Mouse (Mus musculus) inflammation-experienced regulatory T-cells, adult 6 months (primary cell): ENCODE results near the gene Rasip1. TPM values are rescaled to one million over a fixed set of nuclear protein-coding genes. Genes with fewer than 3 reads are reported as not detected.
"Not testable (repeated sequence)": the region's sequence is repeated elsewhere in the genome, so short reads cannot be mapped to it uniquely, and the experiment has no call there.

Experiments used
- ATAC-seq: one replicate; pipeline ENCODE4 v1.8.0; 2017
- polyA plus RNA-seq, 3 experiments: library from polyadenylated mRNA; unstranded; fragments of 100-300 nt; shearing (Covaris generic); gene quantifications; one replicate each; pipeline ENCODE4 v1.2.1; 2017

Gene Rasip1
- polyA plus RNA-seq, 3 experiments from 2014 or later = 0.17 TPM; not detected in 2

- ATAC-seq = no peak
Measured at GRCm38 (mm10) chr7:45645591-45645971, 18.3 kb downstream of the Rasip1 start.

GRCm38 (mm10) chr7:45646671-45647070 lies 19.4 kb downstream of the Rasip1 start:
- no peak for ATAC-seq

GRCm38 (mm10) chr7:45649351-45649750 lies 22.1 kb downstream of the Rasip1 start:
- no peak for ATAC-seq

GRCm38 (mm10) chr7:45650484-45650883 lies 23.2 kb downstream of the Rasip1 start:
- not testable (repeated sequence) for ATAC-seq

GRCm38 (mm10) chr7:45654424-45655047 lies 27.2 kb downstream of the Rasip1 start:
- ATAC-seq = no peak

- no peak for ATAC-seq
Measured at GRCm38 (mm10) chr7:45660746-45661478, 33.6 kb downstream of the Rasip1 start.

GRCm38 (mm10) chr7:45661702-45662101 lies 34.4 kb downstream of the Rasip1 start:
- not testable (repeated sequence) for ATAC-seq

- ATAC-seq = no peak
Measured at GRCm38 (mm10) chr7:45665303-45666138, 38.2 kb downstream of the Rasip1 start.

GRCm38 (mm10) chr7:45666161-45666560 lies 38.9 kb downstream of the Rasip1 start, which contains the start of gene Fut2:
Fut2 (minus strand) TSS chr7:45666394.
- no peak for ATAC-seq

- ATAC-seq = no peak
Measured at GRCm38 (mm10) chr7:45667761-45668160, 40.5 kb downstream of the Rasip1 start.

- no peak for ATAC-seq
Measured at GRCm38 (mm10) chr7:45668921-45669320, 41.6 kb downstream of the Rasip1 start.

- ATAC-seq = no peak
Measured at GRCm38 (mm10) chr7:45677627-45678295, 50.5 kb downstream of the Rasip1 start.

- no peak for ATAC-seq
Measured at GRCm38 (mm10) chr7:45678513-45678912, 51.2 kb downstream of the Rasip1 start.

GRCm38 (mm10) chr7:45679966-45680621 lies 52.8 kb downstream of the Rasip1 start:
- no peak for ATAC-seq

- ATAC-seq = peak; percentile 18
Measured at GRCm38 (mm10) chr7:45681046-45681736, 53.9 kb downstream of the Rasip1 start.

GRCm38 (mm10) chr7:45682144-45683126 lies 55.1 kb downstream of the Rasip1 start:
- ATAC-seq = peak; percentile 86

GRCm38 (mm10) chr7:45683396-45684050 lies 56.2 kb downstream of the Rasip1 start, which contains the start of gene Ntn5:
Ntn5 (plus strand) TSS chr7:45684022.
- no peak for ATAC-seq

GRCm38 (mm10) chr7:45685811-45686210 lies 58.5 kb downstream of the Rasip1 start:
- ATAC-seq = no peak

- ATAC-seq = no peak
Measured at GRCm38 (mm10) chr7:45686841-45687240, 59.6 kb downstream of the Rasip1 start.
